Mouse (Mus musculus): ENCODE results near the gene Retreg3. TPM values are rescaled to one million over a fixed set of nuclear protein-coding genes. Genes with fewer than 3 reads are reported as not detected.
A peak's percentile ranks its signal among the peaks of the same experiment; 100 is the strongest.

The Retreg3 gene
- total and polyA plus RNA-seq, 2 experiments from 2014 or later = 24.7 to 56.8 TPM

- ATAC-seq (peak; percentile 80), DNase-seq (ENCODE audit: low spot score) (peak; percentile 69)
- H3K36me3 ChIP-seq (ENCODE audit: insufficient read depth, low read length) = no peaks in the 10 kb centered on the region
Measured at GRCm38 (mm10) chr11:101138536-101139181, 19.0 kb upstream of the Retreg3 start.

GRCm38 (mm10) chr11:101137000-101137399, 17.3 kb upstream of the Retreg3 start:
- DNase-seq (ENCODE audit: low spot score) (no peak), ATAC-seq (no peak)
- WGBS = 77% methylated on average over 7 of the region's 7 CpGs
- no peak overlapping the region for H3K4me2 ChIP-seq (ENCODE audit: low read depth, low read length)
- H3K27me3 ChIP-seq (ENCODE audit: insufficient read depth, low read length) = no peaks in the 10 kb centered on the region
- no peak overlapping the region for H3K9ac ChIP-seq (replicated peaks; ENCODE audit: low read length)
- no peaks in the 10 kb centered on the region for H3K9me3 ChIP-seq (ENCODE audit: low read length)
- H3K36me3 ChIP-seq (ENCODE audit: insufficient read depth, low read length) = no peaks in the 10 kb centered on the region
- H3K4me3 ChIP-seq (ENCODE audit: low read length) = no peak overlapping the region
- no peak for TF ChIP-seq CTCF (IDR thresholded peaks at IDR 0.05; ENCODE audit: low read depth)
- no peak overlapping the region for H3K27ac ChIP-seq
- no peaks in the 10 kb centered on the region for H3K4me1 ChIP-seq (ENCODE audit: insufficient read depth, low read length)

More at GRCm38 (mm10) chr11:101138536-101139181, 19.0 kb upstream of the Retreg3 start:
- Histone ChIP-seq H3K27me3 (ENCODE audit: insufficient read depth, low read length) (no peaks in the 10 kb centered on the region), H3K4me1 (ENCODE audit: insufficient read depth, low read length) (peaks cover 3% of the 10 kb centered on the region; the same call in 1 of the 2 replicates), H3K9ac (replicated peaks; ENCODE audit: low read length) (no peak overlapping the region), H3K27ac (peak overlapping the region; percentile 55), H3K4me2 (ENCODE audit: low read depth, low read length) (peak overlapping the region; percentile 13), H3K9me3 (ENCODE audit: low read length) (no peaks in the 10 kb centered on the region), H3K4me3 (ENCODE audit: low read length) (0 out of 2 replicates have a peak overlapping the region, but pooled peaks have one; percentile 3)
- 23% methylated on average over 15 of the region's 15 CpGs for WGBS
- TF ChIP-seq CTCF (IDR thresholded peaks at IDR 0.05; ENCODE audit: low read depth) = 0 out of 2 replicates have a peak, but pooled peaks have one; percentile 2

- Histone ChIP-seq H3K27ac (no peak overlapping the region), H3K27me3 (ENCODE audit: insufficient read depth, low read length) (no peaks in the 10 kb centered on the region), H3K9me3 (ENCODE audit: low read length) (no peaks in the 10 kb centered on the region), H3K36me3 (ENCODE audit: insufficient read depth, low read length) (no peaks in the 10 kb centered on the region), H3K4me2 (ENCODE audit: low read depth, low read length) (no peak overlapping the region), H3K4me3 (ENCODE audit: low read length) (no peak overlapping the region), H3K4me1 (ENCODE audit: insufficient read depth, low read length) (no peaks in the 10 kb centered on the region), H3K9ac (replicated peaks; ENCODE audit: low read length) (no peak overlapping the region)
- ATAC-seq = no peak
- 64% methylated on average over 13 of the region's 13 CpGs for WGBS
- TF ChIP-seq CTCF (IDR thresholded peaks at IDR 0.05; ENCODE audit: low read depth) = no peak
- DNase-seq (ENCODE audit: low spot score) = no peak
Measured at GRCm38 (mm10) chr11:101134217-101134865, 14.6 kb upstream of the Retreg3 start.

GRCm38 (mm10) chr11:101133037-101133436, 13.3 kb upstream of the Retreg3 start:
- Histone ChIP-seq H3K9me3 (ENCODE audit: low read length) (no peaks in the 10 kb centered on the region), H3K27ac (no peak overlapping the region), H3K27me3 (ENCODE audit: insufficient read depth, low read length) (no peaks in the 10 kb centered on the region), H3K36me3 (ENCODE audit: insufficient read depth, low read length) (no peaks in the 10 kb centered on the region), H3K9ac (replicated peaks; ENCODE audit: low read length) (no peak overlapping the region), H3K4me1 (ENCODE audit: insufficient read depth, low read length) (no peaks in the 10 kb centered on the region), H3K4me3 (ENCODE audit: low read length) (no peak overlapping the region), H3K4me2 (ENCODE audit: low read depth, low read length) (no peak overlapping the region)
- ATAC-seq (no peak), DNase-seq (ENCODE audit: low spot score) (no peak)
- 73% methylated on average over 12 of the region's 12 CpGs for whole genome bisulfite sequencing
- TF ChIP-seq CTCF (IDR thresholded peaks at IDR 0.05; ENCODE audit: low read depth) = no peak

- no peak for ATAC-seq
- Histone ChIP-seq H3K9me3 (ENCODE audit: low read length) (no peaks in the 10 kb centered on the region), H3K9ac (replicated peaks; ENCODE audit: low read length) (no peak overlapping the region), H3K4me3 (ENCODE audit: low read length) (no peak overlapping the region), H3K4me2 (ENCODE audit: low read depth, low read length) (no peak overlapping the region), H3K27ac (no peak overlapping the region), H3K36me3 (ENCODE audit: insufficient read depth, low read length) (peaks cover 2% of the 10 kb centered on the region; the same call in 1 of the 2 replicates), H3K4me1 (ENCODE audit: insufficient read depth, low read length) (no peaks in the 10 kb centered on the region), H3K27me3 (ENCODE audit: insufficient read depth, low read length) (no peaks in the 10 kb centered on the region)
- peak; percentile 79 for DNase-seq (ENCODE audit: low spot score)
- WGBS = 90% methylated on average over 6 of the region's 6 CpGs
- TF ChIP-seq CTCF (IDR thresholded peaks at IDR 0.05; ENCODE audit: low read depth) = peak; percentile 64
Measured at GRCm38 (mm10) chr11:101131701-101132100, 12.0 kb upstream of the Retreg3 start.

GRCm38 (mm10) chr11:101131187-101131586, 11.5 kb upstream of the Retreg3 start:
- Histone ChIP-seq H3K27me3 (ENCODE audit: insufficient read depth, low read length) (no peaks in the 10 kb centered on the region), H3K4me2 (ENCODE audit: low read depth, low read length) (no peak overlapping the region), H3K36me3 (ENCODE audit: insufficient read depth, low read length) (peaks cover 7% of the 10 kb centered on the region), H3K9ac (replicated peaks; ENCODE audit: low read length) (no peak overlapping the region), H3K27ac (no peak overlapping the region), H3K4me3 (ENCODE audit: low read length) (no peak overlapping the region), H3K9me3 (ENCODE audit: low read length) (no peaks in the 10 kb centered on the region), H3K4me1 (ENCODE audit: insufficient read depth, low read length) (no peaks in the 10 kb centered on the region)
- no peak for TF ChIP-seq CTCF (IDR thresholded peaks at IDR 0.05; ENCODE audit: low read depth)
- 83% methylated on average over 2 of the region's 2 CpGs for WGBS
- ATAC-seq = no peak
- no peak for DNase-seq (ENCODE audit: low spot score)

Measured in hindbrain, postnatal 0 days (tissue).